Mouse (Mus musculus): ENCODE results near the gene Mapkapk2. TPM values are rescaled to one million over a fixed set of nuclear protein-coding genes. Genes with fewer than 3 reads are reported as not detected.
A peak's percentile ranks its signal among the peaks of the same experiment; 100 is the strongest.
"Not testable (repeated sequence)": the region's sequence is repeated elsewhere in the genome, so short reads cannot be mapped to it uniquely, and the experiment has no call there.

The Mapkapk2 gene
- total RNA-seq (2015; ENCODE audit: low replicate concordance) (38.0 and 49.5 TPM in 2 replicates), total RNA-seq (2017; ENCODE audit: low replicate concordance) (26.3 and 33.3 TPM in 2 replicates)

GRCm38 (mm10) chr1:131097700-131098094 is at the start of gene Mapkapk2:
TSS of gene Mapkapk2 (minus strand) at chr1:131097826.
- peak; percentile 96 for ATAC-seq (replicated peaks; ENCODE audit: low FRiP score, poor library complexity, severe bottlenecking)

- no peak for ATAC-seq (replicated peaks; ENCODE audit: low FRiP score, poor library complexity, severe bottlenecking)
Observed at GRCm38 (mm10) chr1:131146181-131146614, 48.6 kb upstream of the Mapkapk2 start.

- ATAC-seq (replicated peaks; ENCODE audit: low FRiP score, poor library complexity, severe bottlenecking), result not testable (repeated sequence)
Observed at GRCm38 (mm10) chr1:131145222-131145621, 47.6 kb upstream of the Mapkapk2 start.

- no peak for ATAC-seq (replicated peaks; ENCODE audit: low FRiP score, poor library complexity, severe bottlenecking)
Observed at GRCm38 (mm10) chr1:131142472-131142871, 44.8 kb upstream of the Mapkapk2 start.

GRCm38 (mm10) chr1:131141449-131141848 is 43.8 kb upstream of the Mapkapk2 start:
- ATAC-seq (replicated peaks; ENCODE audit: low FRiP score, poor library complexity, severe bottlenecking), result no peak

GRCm38 (mm10) chr1:131139102-131140095 is 41.8 kb upstream of the Mapkapk2 start:
- no peak for ATAC-seq (replicated peaks; ENCODE audit: low FRiP score, poor library complexity, severe bottlenecking)

- peak; percentile 74 for ATAC-seq (replicated peaks; ENCODE audit: low FRiP score, poor library complexity, severe bottlenecking)
Observed at GRCm38 (mm10) chr1:131138191-131139016, 40.8 kb upstream of the Mapkapk2 start, which contains the start of gene Dyrk3. TSS of gene Dyrk3 (minus strand) at chr1:131138340.

- peak; percentile 19; the same call in 1 of the 2 replicates for ATAC-seq (replicated peaks; ENCODE audit: low FRiP score, poor library complexity, severe bottlenecking)
Observed at GRCm38 (mm10) chr1:131137717-131138118, 40.1 kb upstream of the Mapkapk2 start.

- no peak for ATAC-seq (replicated peaks; ENCODE audit: low FRiP score, poor library complexity, severe bottlenecking)
Observed at GRCm38 (mm10) chr1:131137111-131137510, 39.5 kb upstream of the Mapkapk2 start.

GRCm38 (mm10) chr1:131135960-131136629 is 38.5 kb upstream of the Mapkapk2 start:
- ATAC-seq (replicated peaks; ENCODE audit: low FRiP score, poor library complexity, severe bottlenecking), result peak; percentile 58

- peak; percentile 34; the same call in 1 of the 2 replicates for ATAC-seq (replicated peaks; ENCODE audit: low FRiP score, poor library complexity, severe bottlenecking)
Observed at GRCm38 (mm10) chr1:131134942-131135522, 37.4 kb upstream of the Mapkapk2 start.

- ATAC-seq (replicated peaks; ENCODE audit: low FRiP score, poor library complexity, severe bottlenecking), result no peak
Observed at GRCm38 (mm10) chr1:131134231-131134630, 36.6 kb upstream of the Mapkapk2 start.

GRCm38 (mm10) chr1:131125987-131126744 is 28.5 kb upstream of the Mapkapk2 start:
- ATAC-seq (replicated peaks; ENCODE audit: low FRiP score, poor library complexity, severe bottlenecking), result peak; percentile 83

GRCm38 (mm10) chr1:131123522-131124265 is 26.1 kb upstream of the Mapkapk2 start:
- no peak for ATAC-seq (replicated peaks; ENCODE audit: low FRiP score, poor library complexity, severe bottlenecking)

- ATAC-seq (replicated peaks; ENCODE audit: low FRiP score, poor library complexity, severe bottlenecking), result 0 out of 2 replicates have a peak, but pooled peaks have one; percentile 26
Observed at GRCm38 (mm10) chr1:131121987-131122386, 24.4 kb upstream of the Mapkapk2 start.

GRCm38 (mm10) chr1:131119026-131119425 is 21.4 kb upstream of the Mapkapk2 start:
- ATAC-seq (replicated peaks; ENCODE audit: low FRiP score, poor library complexity, severe bottlenecking), result peak; percentile 87

GRCm38 (mm10) chr1:131118530-131118929 is 20.9 kb upstream of the Mapkapk2 start:
- peak; percentile 7; the same call in 1 of the 2 replicates for ATAC-seq (replicated peaks; ENCODE audit: low FRiP score, poor library complexity, severe bottlenecking)
